Mouse (Mus musculus) A20 (cell line): ENCODE data around the gene Kcne2.

ENCODE experiments used
- DNase-seq: peaks from one replicate; pipeline ENCODE4 v3.0.0-alpha.2; 2011; ENCODE audit warnings: low read depth, low spot score

Gene Kcne2

DNA sequence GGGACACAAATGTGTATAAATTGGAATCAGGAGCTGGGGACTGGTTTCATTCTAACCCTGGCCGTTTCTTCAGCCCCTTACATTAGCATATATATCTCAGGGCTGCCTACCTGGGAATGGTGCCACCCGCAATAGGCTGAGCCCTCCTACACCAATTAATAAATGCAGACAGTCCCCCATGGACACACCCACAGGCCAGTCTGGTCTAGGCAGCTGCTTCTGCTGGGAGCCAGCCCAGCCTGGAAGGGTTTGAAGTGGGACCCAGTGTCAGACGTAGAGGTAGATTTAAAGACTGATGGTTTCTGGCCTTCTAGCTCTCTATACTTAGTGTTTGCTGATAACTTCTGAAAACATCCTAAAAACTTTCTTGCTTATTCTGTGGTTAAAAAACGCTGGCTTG is 16.9 kb downstream of the Kcne2 start:
- no peak for DNase-seq

- DNase-seq, result peak; percentile 65
These were observed 22.0 kb downstream of the Kcne2 start for GRCm38 (mm10) chr16:92313953-92314741.

- DNase-seq, result no peak
These were observed 24.0 kb downstream of the Kcne2 start for GRCm38 (mm10) chr16:92316049-92316738.

DNA sequence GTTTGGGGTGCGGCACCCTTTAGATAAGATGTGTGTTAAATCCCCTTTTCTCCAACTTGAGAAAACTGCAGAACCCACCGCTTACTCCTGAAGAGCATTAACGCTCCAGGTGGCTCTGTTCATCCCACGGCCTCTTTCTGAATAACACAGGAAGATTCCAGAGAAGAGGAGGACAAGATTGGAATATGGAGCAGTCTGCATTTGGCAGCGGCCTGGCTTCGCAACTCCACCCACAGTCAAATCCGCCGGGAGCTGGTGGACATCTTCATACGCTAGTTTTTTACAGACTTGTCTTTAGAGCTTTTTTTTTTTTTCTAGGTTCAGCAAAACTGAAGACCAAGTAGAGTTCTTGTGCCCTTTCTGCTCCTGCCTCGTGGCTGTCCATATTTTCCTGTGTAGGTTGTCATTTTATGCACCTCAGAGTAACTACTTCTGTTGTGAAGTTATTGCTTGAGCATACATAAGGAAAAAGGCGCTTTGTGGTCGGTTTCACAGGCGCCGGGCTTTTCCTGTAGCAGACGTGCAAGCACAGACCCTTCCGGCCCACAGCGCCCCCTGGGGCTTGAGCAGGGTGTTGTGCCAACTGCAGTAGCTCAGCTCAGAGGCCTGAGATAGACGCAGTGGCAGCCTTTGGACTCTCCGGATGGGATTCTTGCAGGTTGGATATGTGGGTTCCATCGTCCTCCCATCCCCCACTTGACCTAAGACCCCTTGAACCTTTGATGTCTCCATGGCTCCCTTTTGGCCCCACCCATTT is 27.3 kb downstream of the Kcne2 start:
- peak; percentile 79 for DNase-seq

DNA sequence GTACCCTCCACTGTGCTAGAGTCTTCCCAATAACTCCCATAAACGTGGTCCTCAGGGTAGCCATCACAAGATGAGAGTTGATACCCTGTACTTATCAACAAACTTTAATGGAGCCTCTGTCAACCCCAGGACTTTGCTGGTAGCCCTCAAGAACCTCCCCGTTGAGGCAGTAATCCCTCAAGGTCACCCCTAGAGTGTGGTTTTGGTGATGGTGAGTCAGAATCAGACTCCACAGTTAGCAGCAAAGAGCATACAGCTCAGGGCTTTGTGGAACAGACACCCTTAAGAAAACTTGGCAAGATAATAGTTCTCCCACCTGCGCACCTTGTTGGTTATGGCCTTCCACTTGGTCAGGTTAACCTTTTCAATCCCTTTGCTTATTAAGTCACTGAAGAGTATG is 28.2 kb downstream of the Kcne2 start:
- DNase-seq, result no peak

DNA sequence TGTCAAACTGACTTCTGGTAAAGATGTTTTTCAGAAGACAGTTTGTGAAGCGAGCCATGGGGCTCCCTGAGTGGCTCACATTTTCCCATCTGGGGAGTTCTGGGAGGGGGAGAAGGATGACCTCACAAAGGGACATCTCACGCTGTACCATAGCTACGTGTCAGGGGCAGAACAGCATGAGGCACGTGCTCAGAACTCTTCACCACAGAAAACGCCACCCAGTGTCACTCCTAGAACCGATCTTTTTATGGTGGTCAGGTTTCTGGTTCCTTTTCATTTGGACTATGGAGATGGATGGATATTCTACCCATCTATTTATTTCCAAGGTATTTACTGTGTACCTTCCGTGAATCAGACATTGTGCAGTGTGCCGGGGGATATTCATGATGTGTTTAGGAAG is 29.2 kb downstream of the Kcne2 start, which contains the start of gene Fam243:
Gene Fam243 (minus strand): TSS at position 101 of the 400 bp plus-strand sequence.
- DNase-seq, result no peak

- no peak for DNase-seq
These were observed 32.3 kb downstream of the Kcne2 start for GRCm38 (mm10) chr16:92324309-92325061.

DNA sequence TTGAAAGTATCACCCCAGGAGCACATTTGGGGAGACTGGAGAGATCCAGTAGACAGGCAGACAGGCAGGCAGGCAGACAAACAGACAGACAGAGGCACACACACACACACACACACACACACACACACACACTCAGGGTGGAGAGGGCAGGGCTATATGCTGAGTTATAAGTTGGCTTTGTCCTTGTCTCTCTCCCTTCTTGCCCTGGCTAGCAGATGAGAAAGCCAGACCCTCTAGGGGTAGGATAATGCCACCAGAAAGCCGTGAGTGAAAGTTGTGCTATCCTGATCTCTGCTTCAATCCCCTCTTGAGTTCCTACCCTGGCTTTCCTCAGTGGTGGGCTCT is 32.8 kb downstream of the Kcne2 start:
- no peak for DNase-seq

DNA sequence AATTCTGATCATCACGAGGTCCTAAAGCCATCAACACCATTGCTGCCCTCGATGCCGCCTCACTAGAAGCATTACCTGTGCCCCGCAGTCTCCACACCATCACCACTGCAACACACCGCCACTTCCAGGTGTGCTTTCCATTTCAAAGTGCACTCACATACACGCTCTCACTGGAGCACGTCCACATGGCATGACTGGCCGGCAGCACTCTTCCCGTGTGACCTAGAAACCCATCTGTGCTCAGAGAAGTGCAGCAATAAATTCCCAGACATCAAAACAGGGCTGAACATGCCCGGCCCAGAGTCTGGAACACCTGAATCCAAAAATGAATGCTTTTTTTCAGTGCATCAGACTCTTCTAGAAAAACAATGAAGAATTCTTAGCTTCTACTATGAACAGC is 35.7 kb downstream of the Kcne2 start:
- no peak for DNase-seq

GRCm38 (mm10) chr16:92330966-92331365 is 38.8 kb downstream of the Kcne2 start:
- DNase-seq, result no peak

DNA sequence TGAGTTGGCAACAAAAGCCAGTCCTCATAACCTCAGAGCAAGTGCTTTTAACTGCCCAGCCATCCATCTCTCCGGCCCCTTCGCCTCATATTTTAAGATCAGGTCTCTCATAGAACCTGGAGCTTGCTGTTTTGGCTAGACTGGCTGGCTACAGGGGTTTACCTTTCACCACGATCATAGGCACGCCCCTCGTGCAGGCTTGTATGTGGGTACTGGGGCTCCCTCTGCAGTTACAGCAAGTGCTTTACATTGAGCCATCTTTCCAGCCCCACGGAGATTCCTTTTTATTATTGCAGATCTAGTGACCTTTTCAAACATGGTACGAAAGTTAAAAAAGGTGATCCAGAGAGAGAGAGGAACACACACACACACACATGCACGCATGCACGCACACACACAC is 42.4 kb downstream of the Kcne2 start:
- no peak for DNase-seq

DNA sequence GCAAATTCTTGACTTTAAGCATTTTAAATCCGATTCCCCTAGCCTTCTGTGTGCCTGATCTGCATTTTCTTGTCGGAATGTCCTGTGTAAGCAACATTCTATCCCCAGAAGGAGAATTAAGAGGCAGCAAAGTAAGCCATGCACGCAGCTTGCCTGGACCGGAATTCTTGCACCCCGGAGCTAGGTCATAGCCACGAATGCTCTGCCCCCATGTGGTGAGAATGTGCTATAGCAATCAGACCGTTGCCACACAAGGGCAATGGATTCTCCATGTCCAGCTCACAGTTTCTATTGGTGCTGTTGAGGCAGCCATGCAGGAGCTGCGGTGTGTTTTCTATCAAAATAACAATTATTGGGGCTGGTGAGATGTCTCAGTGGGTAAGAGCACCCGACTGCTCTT is 44.1 kb downstream of the Kcne2 start:
- peak; percentile 67 for DNase-seq

DNA sequence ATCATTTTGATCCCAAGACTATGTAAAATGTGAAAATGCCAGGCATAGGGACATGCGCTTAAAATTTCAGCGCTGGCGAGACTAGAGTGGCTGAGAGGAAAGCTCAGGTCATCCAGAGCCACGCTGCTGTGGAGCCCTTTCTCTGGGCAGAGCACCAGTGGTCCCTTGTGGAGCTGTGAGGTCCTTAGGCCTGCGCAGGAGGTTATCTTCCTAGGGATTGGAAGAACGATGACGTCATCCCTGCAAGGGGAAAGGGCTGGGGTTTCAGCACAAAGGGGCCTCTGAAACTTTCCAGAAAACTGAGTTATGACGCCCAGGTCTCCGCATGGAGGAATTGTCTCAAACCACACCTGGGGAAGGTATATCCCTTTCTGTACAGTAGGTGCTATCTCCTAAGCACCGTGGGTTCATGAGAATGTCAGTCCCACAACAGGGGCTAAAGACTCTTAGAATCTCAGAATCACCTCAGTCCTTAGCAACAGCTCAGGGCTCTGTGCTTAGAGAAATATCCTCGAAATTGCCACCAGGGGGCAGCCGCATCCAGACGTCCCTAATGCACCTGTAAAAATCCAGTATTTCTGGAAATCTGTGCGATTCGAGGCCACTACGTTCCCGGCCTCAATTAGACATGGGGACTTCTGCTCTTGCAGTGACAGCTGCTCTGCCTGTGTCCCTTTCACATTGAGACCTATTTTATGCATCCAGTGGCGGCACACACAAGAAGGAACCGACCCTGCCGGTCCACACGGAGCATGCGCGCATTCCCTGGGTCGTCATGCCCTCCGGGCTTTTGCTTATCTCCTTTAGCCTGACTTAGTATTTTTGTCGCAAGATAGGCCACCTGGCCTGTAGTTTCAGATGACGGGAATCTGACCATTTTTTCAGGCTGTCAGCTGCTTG is 48.7 kb downstream of the Kcne2 start:
- DNase-seq, result peak; percentile 54

- no peak for DNase-seq
These were observed 53.0 kb downstream of the Kcne2 start for GRCm38 (mm10) chr16:92345177-92345576.

DNA sequence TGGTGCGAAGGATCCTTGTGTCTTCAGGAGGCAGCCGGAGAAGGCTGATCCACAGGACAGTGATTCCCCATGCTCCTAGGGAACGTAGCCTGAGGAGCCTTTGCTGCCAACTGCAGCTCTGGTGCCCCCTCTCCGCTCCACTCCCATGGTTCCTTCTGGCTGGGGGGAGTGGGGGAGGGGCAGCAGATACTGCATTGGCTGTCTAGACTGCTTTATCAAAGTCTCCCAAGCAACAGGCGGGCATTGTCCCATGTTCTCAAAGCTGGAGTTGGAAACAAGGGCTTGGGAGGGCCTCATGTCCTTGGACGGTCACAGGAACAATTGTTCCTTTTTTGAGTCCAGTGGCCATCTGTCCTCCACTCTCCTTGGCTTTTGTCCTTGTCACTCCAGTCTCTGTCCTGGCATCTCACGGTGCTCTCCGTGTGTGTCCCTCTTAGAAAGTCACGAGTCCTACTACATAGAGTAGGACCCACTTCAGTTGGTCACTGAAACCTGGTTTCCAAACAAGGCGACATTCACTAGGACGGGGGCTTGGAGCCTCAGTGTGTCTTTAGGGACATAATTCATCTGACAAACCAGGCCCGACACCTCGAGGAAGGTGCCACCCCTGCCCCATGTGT is 54.2 kb downstream of the Kcne2 start:
- DNase-seq, result no peak
